Mouse (Mus musculus) hindbrain, postnatal 0 days (tissue): ENCODE results near the gene Hmga1b. TPM values are rescaled to one million over a fixed set of nuclear protein-coding genes. Genes with fewer than 3 reads are reported as not detected.
"Not testable (repeated sequence)": the region's sequence is repeated elsewhere in the genome, so short reads cannot be mapped to it uniquely, and the experiment has no call there.

Experiments used
- ATAC-seq: fragments of 200-750 bp; cut with Nextera tagmentation; 2 replicates; pipeline ENCODE4 v1.8.0; 2017; ENCODE audit warnings: mild to moderate bottlenecking, moderate TSS enrichment, moderate library complexity
- DNase-seq: peaks from one replicate; pipeline ENCODE4 v3.0.0-alpha.2; 2015; ENCODE audit warnings: low spot score
- H3K27ac ChIP-seq: fragments of 300-500 bp; sonication (generic); 2 replicates; pipeline ENCODE4 v1.5.1; 2014; ENCODE audit warnings: mild to moderate bottlenecking
- H3K27me3 ChIP-seq: fragments of 300-500 bp; sonication (generic); 2 replicates; pipeline ENCODE4 v1.6.1; 2014; ENCODE audit warnings: low read length, mixed read lengths; ENCODE audit not compliant: insufficient read depth
- H3K36me3 ChIP-seq: fragments of 300-500 bp; sonication (generic); 2 replicates; pipeline ENCODE4 v1.6.1; 2014; ENCODE audit warnings: low read length, mixed read lengths; ENCODE audit not compliant: insufficient read depth
- H3K4me1 ChIP-seq: fragments of 300-500 bp; sonication (generic); 2 replicates; pipeline ENCODE4 v1.6.1; 2014; ENCODE audit warnings: antibody characterized with exemption, low read length, mixed read lengths; ENCODE audit not compliant: insufficient read depth
- H3K4me2 ChIP-seq: fragments of 300-500 bp; sonication (generic); 2 replicates; pipeline ENCODE4 v1.6.1; 2014; ENCODE audit warnings: low read depth, mild to moderate bottlenecking, low read length, moderate library complexity, mixed read lengths
- H3K4me3 ChIP-seq: fragments of 300-500 bp; sonication (generic); 2 replicates; pipeline ENCODE4 v1.5.1; 2014; ENCODE audit warnings: low read length
- H3K9ac ChIP-seq: fragments of 300-500 bp; sonication (generic); replicated peaks from 2 replicates; pipeline ENCODE4 v1.6.1; 2014; ENCODE audit warnings: mild to moderate bottlenecking, low read length, moderate library complexity, mixed read lengths
- H3K9me3 ChIP-seq: fragments of 300-500 bp; sonication (generic); 2 replicates; pipeline ENCODE4 v1.6.1; 2016; ENCODE audit warnings: low read length, mixed read lengths
- CTCF ChIP-seq: IDR thresholded peaks from 2 replicates; pipeline ENCODE4 v1.5.1; 2016; ENCODE audit warnings: antibody characterized with exemption, control low read depth, low read depth
- WGBS: fragments of 180-500 bp; shearing (Covaris S2); extraction: QIAGEN DNeasy Blood & Tissue Kit; methylation state at CpG from one replicate; pipeline ENCODE4 v1.1.7; 2014; 5-methylcytosine and 5-hydroxymethylcytosine counted together
- polyA plus RNA-seq: library from polyadenylated mRNA; unstranded; fragments of >200 nt; fragmentation: Nextera tagmentation; extraction: Ambion mirVana; gene quantifications from 2 replicates; pipeline ENCODE4 v1.2.1, GENCODE M21; 2015
- total RNA-seq: library from RNA; depleted of rRNA; stranded (reverse); fragments of >200 nt; gene quantifications from 2 replicates; pipeline ENCODE4 v1.2.3, GENCODE M21; 2014; rRNA removed

Gene Hmga1b
- 0.42 and 1.3 TPM in 2 replicates for total RNA-seq
- polyA plus RNA-seq: 1.9 and 2.5 TPM in 2 replicates

DNA sequence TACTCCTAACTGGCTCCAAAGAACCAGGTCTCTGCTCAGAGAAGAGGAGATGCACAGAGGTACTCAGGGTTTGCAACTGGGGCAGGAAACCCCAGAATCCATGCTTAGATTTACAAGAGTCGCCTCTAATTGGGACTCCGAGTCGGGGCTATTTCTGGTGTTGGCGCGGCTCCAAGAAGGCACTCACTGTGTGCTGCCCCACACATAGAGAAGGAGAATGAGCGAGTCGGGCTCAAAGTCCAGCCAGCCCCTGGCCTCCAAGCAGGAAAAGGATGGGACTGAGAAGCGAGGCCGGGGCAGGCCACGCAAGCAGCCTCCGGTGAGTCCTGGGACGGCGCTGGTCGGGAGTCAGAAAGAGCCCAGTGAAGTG, at the start of gene Hmga1b:
Gene Hmga1b, plus strand, starts transcription at position 123 of the 370 bp plus-strand sequence.
- H3K9ac ChIP-seq, H3K4me1 ChIP-seq, ATAC-seq, H3K4me3 ChIP-seq, DNase-seq, H3K36me3 ChIP-seq, H3K27me3 ChIP-seq, H3K27ac ChIP-seq, H3K4me2 ChIP-seq, H3K9me3 ChIP-seq: not testable (repeated sequence)
- 19% methylated on average over 14 of the region's 14 CpGs for WGBS

DNA sequence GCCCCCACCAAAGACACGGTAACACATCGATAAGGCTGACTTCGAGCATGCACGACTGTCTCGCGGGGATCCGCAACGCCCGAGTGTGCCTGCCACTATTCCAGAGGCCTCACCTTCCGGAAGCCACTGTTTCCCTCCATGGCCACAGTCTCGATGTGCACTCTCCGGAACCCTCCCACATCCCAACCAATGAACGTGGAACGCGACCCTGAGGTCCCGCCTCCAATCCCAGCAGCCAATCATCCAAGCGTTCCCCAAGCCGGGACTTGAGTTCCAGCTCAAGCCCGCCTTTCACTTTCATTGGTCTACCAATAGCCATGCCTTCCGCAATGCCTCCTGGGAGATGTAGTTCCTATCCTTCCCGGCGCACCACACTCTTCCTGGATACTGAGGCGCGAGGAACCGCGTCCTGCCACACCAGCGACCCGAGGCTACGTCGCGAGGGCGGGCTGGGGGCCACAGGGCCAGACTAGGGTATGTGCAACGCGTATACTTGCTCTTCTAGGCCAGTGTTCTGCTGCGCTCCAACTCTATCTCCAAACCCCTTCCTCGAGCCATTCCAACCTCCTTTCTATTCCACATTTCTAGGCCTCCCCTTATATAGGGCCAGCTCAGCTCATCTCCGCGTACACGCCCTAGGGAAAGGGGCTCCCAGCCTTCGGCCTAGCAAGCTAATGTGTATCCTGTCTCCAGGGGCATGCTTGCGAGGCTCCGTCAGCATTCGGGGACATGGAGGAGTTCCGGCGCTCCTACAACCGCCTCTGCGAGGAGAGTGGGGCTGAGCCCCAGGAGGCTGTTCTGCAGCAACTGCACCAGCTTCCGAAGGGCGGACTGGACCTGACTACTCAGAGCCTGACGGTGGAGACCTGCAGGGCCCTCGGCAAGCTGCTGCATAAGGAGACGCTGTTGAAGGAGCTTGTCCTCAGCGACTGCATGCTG, 48.7 kb upstream of the Hmga1b start, which contains the start of the genes Cenpx and Lrrc45:
Gene Cenpx, minus strand, starts transcription at position 159 of the 939 bp plus-strand sequence.
Gene Lrrc45, plus strand, starts transcription at position 346 of the 939 bp plus-strand sequence.
- Histone ChIP-seq H3K36me3 (peaks cover 13% of the 10 kb centered on the region), H3K4me2 (peak within 1 kb of the TSS; percentile 83), H3K9me3 (no peaks in the 10 kb centered on the region), H3K27ac (peak within 1 kb of the TSS; percentile 75), H3K4me3 (peak within 1 kb of the TSS; percentile 51), H3K9ac (peak within 1 kb of the TSS; percentile 61), H3K4me1 (peaks cover 16% of the 10 kb centered on the region), H3K27me3 (no peaks in the 10 kb centered on the region)
- ATAC-seq (peak; percentile 97), DNase-seq (peak; percentile 99)
- TF ChIP-seq CTCF: no peak
- 2% methylated on average over 53 of the region's 53 CpGs for WGBS

DNA sequence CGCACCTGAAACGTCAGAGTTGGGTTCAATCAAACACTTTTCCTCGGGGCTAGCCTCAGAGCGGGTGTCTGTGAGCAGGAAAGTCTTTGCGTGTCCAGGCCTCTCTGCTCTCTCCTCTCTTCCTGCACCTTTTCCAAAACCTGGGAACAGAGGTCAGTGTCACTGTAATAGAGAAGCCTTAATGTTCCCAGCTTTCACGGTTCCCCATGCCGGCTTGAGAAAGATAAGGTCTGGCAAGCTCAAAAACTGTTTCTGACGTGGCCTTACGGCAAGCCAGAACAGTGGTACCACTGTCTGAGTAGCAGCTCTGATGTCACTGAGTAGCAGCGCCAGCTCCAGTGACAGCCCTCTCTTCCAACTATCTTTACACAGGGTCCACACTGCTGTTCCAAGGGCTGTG, 48.0 kb upstream of the Hmga1b start:
- H3K4me3 ChIP-seq: peak overlapping the region; percentile 51
- H3K4me1 ChIP-seq: peaks cover 16% of the 10 kb centered on the region
- no peak for TF ChIP-seq CTCF
- H3K27me3 ChIP-seq: no peaks in the 10 kb centered on the region
- no peaks in the 10 kb centered on the region for H3K9me3 ChIP-seq
- 59% methylated on average over 10 of the region's 10 CpGs for WGBS
- peaks cover 14% of the 10 kb centered on the region for H3K36me3 ChIP-seq
- peak overlapping the region; percentile 61 for H3K9ac ChIP-seq
- ATAC-seq: no peak
- peak overlapping the region; percentile 46; the same call in 1 of the 2 replicates for H3K27ac ChIP-seq
- peak overlapping the region; percentile 83 for H3K4me2 ChIP-seq
- DNase-seq: no peak

DNA sequence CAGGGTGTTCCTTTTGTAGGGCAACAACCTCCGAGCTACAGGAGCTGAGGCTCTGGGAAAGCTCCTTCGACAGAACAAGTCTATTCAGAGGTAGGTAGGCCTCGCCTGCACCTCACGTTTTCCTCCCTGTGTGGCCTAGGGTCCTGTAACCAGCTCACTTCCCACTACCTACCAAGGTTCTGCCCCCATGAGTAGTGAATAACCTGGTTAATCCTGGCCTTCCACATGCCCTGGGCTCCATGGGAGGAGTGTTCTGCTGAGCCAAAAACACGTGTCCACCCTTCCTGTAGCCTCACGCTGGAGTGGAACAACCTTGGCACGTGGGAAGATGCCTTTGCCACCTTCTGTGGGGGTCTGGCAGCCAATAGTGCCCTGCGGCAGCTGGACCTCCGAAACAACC, 47.5 kb upstream of the Hmga1b start:
- ATAC-seq (no peak), DNase-seq (no peak)
- no peak overlapping the region for H3K4me2 ChIP-seq
- H3K9ac ChIP-seq: no peak overlapping the region
- H3K4me1 ChIP-seq: peaks cover 16% of the 10 kb centered on the region
- H3K27me3 ChIP-seq: no peaks in the 10 kb centered on the region
- no peak overlapping the region for H3K4me3 ChIP-seq
- no peaks in the 10 kb centered on the region for H3K9me3 ChIP-seq
- 90% methylated on average over 9 of the region's 9 CpGs for WGBS
- peaks cover 14% of the 10 kb centered on the region for H3K36me3 ChIP-seq
- H3K27ac ChIP-seq: no peak overlapping the region
- no peak for TF ChIP-seq CTCF

DNA sequence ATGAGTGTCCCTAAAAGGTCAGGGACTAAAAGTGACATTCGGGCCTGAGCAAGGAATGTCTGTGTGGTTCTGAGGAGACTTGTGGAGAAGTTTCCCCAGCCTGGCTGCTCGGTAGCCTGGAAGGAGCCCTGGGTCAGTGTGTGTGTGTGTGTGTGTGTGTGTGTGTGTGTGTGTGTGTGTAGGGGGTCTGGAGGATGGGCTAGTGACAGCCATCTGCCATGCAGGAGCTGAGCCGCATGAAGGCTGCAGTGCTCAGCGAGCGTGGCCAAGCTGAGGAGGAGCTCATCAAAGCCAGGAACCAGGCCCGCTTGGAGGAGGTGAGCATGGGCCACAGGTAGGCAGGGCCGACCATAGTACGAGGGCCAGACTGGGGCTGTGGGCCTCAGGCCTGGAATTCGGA, 43.4 kb upstream of the Hmga1b start:
- Histone ChIP-seq H3K36me3 (peaks cover 5% of the 10 kb centered on the region; the same call in 1 of the 2 replicates), H3K4me1 (peaks cover 6% of the 10 kb centered on the region), H3K4me3 (no peak overlapping the region), H3K27me3 (no peaks in the 10 kb centered on the region), H3K9me3 (no peaks in the 10 kb centered on the region), H3K27ac (no peak overlapping the region), H3K9ac (no peak overlapping the region), H3K4me2 (no peak overlapping the region)
- no peak for TF ChIP-seq CTCF
- ATAC-seq: no peak
- no peak for DNase-seq
- 88% methylated on average over 9 of the region's 9 CpGs for WGBS

DNA sequence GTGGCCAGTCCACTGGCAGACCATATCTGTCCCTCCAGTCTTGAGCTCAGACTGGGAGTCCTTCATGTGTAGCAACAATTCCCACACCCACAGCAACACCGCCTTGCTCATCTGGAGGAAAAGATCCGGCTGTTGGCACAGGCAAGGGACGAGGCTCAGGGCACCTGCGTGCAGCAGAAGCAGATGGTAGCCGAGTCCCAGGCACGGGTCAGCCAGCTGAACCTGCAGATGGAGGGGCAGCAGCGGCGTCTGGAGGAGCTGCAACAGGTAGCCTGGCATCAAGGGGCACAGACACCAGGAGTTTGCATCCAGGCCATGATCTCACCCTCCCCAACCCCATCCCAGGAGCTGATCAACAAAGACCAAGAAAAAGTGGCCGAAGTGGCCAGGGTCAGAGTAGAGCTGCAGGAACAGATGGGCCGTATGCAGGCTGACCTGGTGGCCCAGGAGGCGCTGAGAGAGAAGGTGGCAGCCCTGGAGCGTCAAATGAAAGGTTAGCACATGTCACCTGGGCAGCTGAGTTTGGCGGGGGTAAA, 42.7 kb upstream of the Hmga1b start:
- H3K4me2 ChIP-seq: 0 out of 2 replicates have a peak overlapping the region, but pooled peaks have one; percentile 85
- H3K4me3 ChIP-seq: no peak overlapping the region
- 88% methylated on average over 13 of the region's 13 CpGs for WGBS

More for the DNA sequence above, 42.7 kb upstream of the Hmga1b start:
- ATAC-seq (no peak), DNase-seq (no peak)
- no peak for TF ChIP-seq CTCF
- H3K27ac ChIP-seq: no peak overlapping the region
- no peaks in the 10 kb centered on the region for H3K27me3 ChIP-seq
- 0 out of 2 replicates have a peak, but pooled peaks cover 2% of the 10 kb centered on the region for H3K4me1 ChIP-seq
- H3K9me3 ChIP-seq: no peaks in the 10 kb centered on the region
- no peak overlapping the region for H3K9ac ChIP-seq
- H3K36me3 ChIP-seq: peaks cover 5% of the 10 kb centered on the region; the same call in 1 of the 2 replicates
